Mouse (Mus musculus) neural tube, embryonic 14.5 days (tissue): ENCODE measurements around the gene Gpc3. TPM values are rescaled to one million over a fixed set of nuclear protein-coding genes. Genes with fewer than 3 reads are reported as not detected.

Experiments
- ATAC-seq: fragments of 200-750 bp; cut with Nextera tagmentation; 2 replicates; pipeline ENCODE4 v1.8.0; 2017; ENCODE audit warnings: low read depth, mild to moderate bottlenecking, moderate TSS enrichment, moderate library complexity
- H3K27ac ChIP-seq: fragments of 300-500 bp; sonication (generic); 2 replicates; pipeline ENCODE4 v1.5.1; 2014; ENCODE audit warnings: low read depth, mild to moderate bottlenecking, control low read depth, low read length, moderate library complexity, mixed read lengths
- H3K27me3 ChIP-seq: fragments of 300-500 bp; sonication (generic); 2 replicates; pipeline ENCODE4 v1.6.1; 2014; ENCODE audit warnings: low read length; ENCODE audit not compliant: control insufficient read depth, insufficient read depth
- H3K36me3 ChIP-seq: fragments of 300-500 bp; sonication (generic); 2 replicates; pipeline ENCODE4 v1.6.1; 2014; ENCODE audit warnings: low read length, mixed read lengths; ENCODE audit not compliant: control insufficient read depth, insufficient read depth
- H3K4me1 ChIP-seq: fragments of 300-500 bp; sonication (generic); 2 replicates; pipeline ENCODE4 v1.6.1; 2014; ENCODE audit warnings: low read length; ENCODE audit not compliant: control insufficient read depth, insufficient read depth
- H3K4me2 ChIP-seq: fragments of 300-500 bp; sonication (generic); 2 replicates; pipeline ENCODE4 v1.6.1; 2014; ENCODE audit warnings: mild to moderate bottlenecking, low read depth, low read length, control low read depth
- H3K4me3 ChIP-seq: fragments of 300-500 bp; sonication (generic); 2 replicates; pipeline ENCODE4 v1.5.1; 2014; ENCODE audit warnings: low read depth, low read length, control low read depth, mixed read lengths
- H3K9ac ChIP-seq: fragments of 300-500 bp; sonication (generic); replicated peaks from 2 replicates; pipeline ENCODE4 v1.6.1; 2014; ENCODE audit warnings: low read depth, mild to moderate bottlenecking, control low read depth, low read length, mixed read lengths
- H3K9me3 ChIP-seq: fragments of 300-500 bp; sonication (generic); 2 replicates; pipeline ENCODE4 v1.6.1; 2016; ENCODE audit warnings: low read length; ENCODE audit not compliant: control insufficient read depth
- WGBS: fragments of 180-500 bp; shearing (Covaris S2); extraction: QIAGEN DNeasy Blood & Tissue Kit; methylation state at CpG from one replicate; pipeline ENCODE4 v1.1.7; 2014; 5-methylcytosine and 5-hydroxymethylcytosine counted together
- microRNA counts: library from miRNA; unstranded; fragments of <30 nt; microRNA quantifications from one replicate; lab custom pipeline; 2016
- microRNA-seq: library from miRNA; unstranded; fragments of <30 nt; microRNA quantifications from one replicate; pipeline ENCODE4, GENCODE M21; 2016
- polyA plus RNA-seq: library from polyadenylated mRNA; unstranded; fragments of >200 nt; fragmentation: Nextera tagmentation; extraction: Ambion mirVana; gene quantifications from 2 replicates; pipeline ENCODE4 v1.2.1, GENCODE M21; 2014

The Gpc3 gene
- polyA plus RNA-seq, 1 experiment from 2014 or later = 33.2 TPM

DNA sequence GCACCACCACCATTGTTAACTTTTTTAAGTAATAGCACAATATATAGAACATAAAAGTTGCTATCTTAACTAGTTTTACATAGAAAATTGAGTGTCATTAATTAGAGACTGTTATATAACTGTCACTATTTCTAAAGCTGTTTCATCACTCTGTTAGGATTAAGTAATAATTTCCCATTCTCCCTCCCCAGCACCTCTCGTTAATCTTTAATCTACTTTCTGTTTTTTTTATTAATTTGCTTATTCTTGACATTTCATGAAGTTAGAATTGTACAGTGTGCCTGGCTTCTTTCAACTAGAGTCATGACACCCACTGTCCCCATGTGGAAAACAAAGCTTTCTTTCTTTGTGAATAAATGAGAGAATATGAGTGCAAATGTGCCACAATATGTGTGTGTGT is 359.2 kb downstream of the Gpc3 start:
- H3K4me1 ChIP-seq = no peaks in the 10 kb centered on the region
- H3K27ac ChIP-seq = no peak overlapping the region
- H3K4me2 ChIP-seq = no peak overlapping the region
- ATAC-seq = no peak
- H3K27me3 ChIP-seq = no peaks in the 10 kb centered on the region
- no peaks in the 10 kb centered on the region for H3K9me3 ChIP-seq
- 87% methylated on average over 1 of the region's 1 CpGs for WGBS
- no peaks in the 10 kb centered on the region for H3K36me3 ChIP-seq
- no peak overlapping the region for H3K4me3 ChIP-seq
- no peak overlapping the region for H3K9ac ChIP-seq

- no peak overlapping the region for H3K4me3 ChIP-seq
- H3K9me3 ChIP-seq = no peaks in the 10 kb centered on the region
- ATAC-seq = no peak
- no peak overlapping the region for H3K9ac ChIP-seq
- no peaks in the 10 kb centered on the region for H3K4me1 ChIP-seq
- no peaks in the 10 kb centered on the region for H3K36me3 ChIP-seq
- 82% methylated on average over 4 of the region's 4 CpGs for WGBS
- no peak overlapping the region for H3K27ac ChIP-seq
- H3K27me3 ChIP-seq = no peaks in the 10 kb centered on the region
- no peak overlapping the region for H3K4me2 ChIP-seq
Observed at GRCm38 (mm10) chrX:52245694-52246297, 368.0 kb downstream of the Gpc3 start.

GRCm38 (mm10) chrX:52237470-52237869 is 376.3 kb downstream of the Gpc3 start:
- H3K4me2 ChIP-seq = no peak overlapping the region
- H3K9me3 ChIP-seq = no peaks in the 10 kb centered on the region
- no peak overlapping the region for H3K9ac ChIP-seq
- no peak overlapping the region for H3K27ac ChIP-seq
- H3K4me1 ChIP-seq = no peaks in the 10 kb centered on the region
- no peak overlapping the region for H3K4me3 ChIP-seq
- 89% methylated on average over 4 of the region's 4 CpGs for WGBS
- ATAC-seq = no peak
- H3K36me3 ChIP-seq = no peaks in the 10 kb centered on the region
- no peaks in the 10 kb centered on the region for H3K27me3 ChIP-seq

DNA sequence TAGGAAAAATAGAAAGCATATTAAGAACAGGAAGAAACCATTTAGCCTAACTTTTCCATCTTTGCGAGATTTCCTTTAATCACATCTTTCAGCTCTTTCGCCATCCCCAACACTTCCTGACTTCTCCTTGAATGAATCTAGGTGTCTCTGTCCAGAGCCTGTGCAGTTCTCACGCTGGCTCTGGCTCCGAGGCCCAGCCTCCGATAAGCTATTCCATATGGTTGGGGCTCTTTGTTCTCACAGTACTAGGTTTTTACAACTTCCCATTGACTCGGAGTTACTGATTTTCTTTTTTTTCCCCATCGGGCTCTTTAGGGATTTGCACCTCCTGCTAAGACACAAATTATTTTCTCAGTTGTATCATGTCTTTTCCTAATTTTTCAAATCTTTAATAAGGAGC is 381.8 kb downstream of the Gpc3 start:
- no peaks in the 10 kb centered on the region for H3K9me3 ChIP-seq
- H3K4me1 ChIP-seq = no peaks in the 10 kb centered on the region
- H3K4me3 ChIP-seq = no peak overlapping the region

DNA sequence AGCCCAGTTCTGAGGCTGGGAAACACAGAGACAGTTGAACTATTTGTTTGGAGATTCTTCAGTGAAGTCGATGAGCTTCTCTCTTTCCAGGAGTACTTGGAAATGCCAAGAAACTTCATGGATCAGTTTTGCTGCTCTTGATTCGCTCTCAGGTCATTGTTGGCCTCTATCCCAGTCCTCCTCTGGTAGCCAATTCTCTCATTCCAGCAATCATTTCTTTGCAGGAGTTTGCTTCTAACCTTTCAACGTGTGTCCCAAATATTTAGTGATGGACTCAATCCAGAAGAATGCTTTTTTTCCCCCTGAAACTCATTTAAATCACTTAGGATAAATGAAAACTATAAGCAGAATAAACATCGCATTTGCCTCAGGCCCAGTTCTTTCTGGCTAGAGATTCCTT is 383.0 kb downstream of the Gpc3 start:
- ATAC-seq = no peak
- Histone ChIP-seq H3K4me2 (no peak overlapping the region), H3K36me3 (no peaks in the 10 kb centered on the region), H3K4me3 (no peak overlapping the region), H3K27ac (no peak overlapping the region), H3K4me1 (no peaks in the 10 kb centered on the region), H3K9me3 (no peaks in the 10 kb centered on the region), H3K27me3 (no peaks in the 10 kb centered on the region), H3K9ac (no peak overlapping the region)
- 88% methylated on average over 4 of the region's 4 CpGs for WGBS

More for the DNA sequence above, 381.8 kb downstream of the Gpc3 start:
- H3K36me3 ChIP-seq = no peaks in the 10 kb centered on the region
- no peak overlapping the region for H3K27ac ChIP-seq
- no peak overlapping the region for H3K9ac ChIP-seq
- 51% methylated on average over 7 of the region's 7 CpGs for WGBS
- H3K27me3 ChIP-seq = no peaks in the 10 kb centered on the region
- no peak for ATAC-seq
- H3K4me2 ChIP-seq = no peak overlapping the region

MicroRNAs within 50 kb of the gene (microRNA counts, 519-probe panel; counts per million panel counts)
- microRNA mmu-miR-717 (lab: Ali Mortazavi, UCI) = not detected

Small RNA genes lying within 50 kb of the gene (microRNA-seq; reads per million reads assigned to microRNA genes)
- gene Mir6384 (not detected), gene Mir717 (not detected)

Other genes starting within 250 kb of the Gpc3 start
- gene Ccdc160, start 177.2 kb upstream of the Gpc3 start, polyA plus RNA-seq = 7.4 TPM in 2 replicates